Mouse (Mus musculus) CH12.LX (cell line): ENCODE data around the gene Slc12a7.

ENCODE experiments used
- CTCF ChIP-seq, 2 experiments: IDR thresholded peaks in 1 of 2; conservative IDR thresholded peaks in 1 of 2; 2 replicates each; pipeline ENCODE4 v1.5.1; 2011 to 2012; ENCODE audit warnings: low read depth in 2 of 2, low read length in 2 of 2, improper control_type of control experiment in 1 of 2, inconsistent platforms in 1 of 2, mild to moderate bottlenecking in 1 of 2, moderate library complexity in 1 of 2
- MAX ChIP-seq: IDR thresholded peaks from 2 replicates; pipeline ENCODE4 v1.6.1; 2011; ENCODE audit warnings: low read length, improper control_type of control experiment
- POLR2A ChIP-seq: IDR thresholded peaks from 2 replicates; pipeline ENCODE4 v1.6.1; 2011; ENCODE audit warnings: low read depth, mild to moderate bottlenecking, improper control_type of control experiment, low read length
- ZKSCAN1 ChIP-seq: IDR thresholded peaks from 2 replicates; pipeline ENCODE4 v1.6.1; 2012; ENCODE audit warnings: low read depth, inconsistent platforms, low read length, improper control_type of control experiment, borderline replicate concordance

GRCm38 (mm10) chr13:73769916-73770682, 37.2 kb downstream of the Slc12a7 start:
- TF ChIP-seq CTCF (conservative IDR thresholded peaks at IDR 0.05 in 1 of 2, IDR thresholded peaks at IDR 0.05 in 1 of 2; ENCODE audit: low read depth in 2 of 2, low read length in 2 of 2) (no peak), MAX (no peak), POLR2A (no peak), ZKSCAN1 (no peak)
